Mouse (Mus musculus) retina, postnatal 1 day (tissue): ENCODE results near the gene Fam83b.
A peak's percentile ranks its signal among the peaks of the same experiment; 100 is the strongest.

ENCODE experiments used
- DNase-seq: peaks from one replicate; pipeline ENCODE4 v3.0.0-alpha.2; 2012

Fam83b gene

DNA sequence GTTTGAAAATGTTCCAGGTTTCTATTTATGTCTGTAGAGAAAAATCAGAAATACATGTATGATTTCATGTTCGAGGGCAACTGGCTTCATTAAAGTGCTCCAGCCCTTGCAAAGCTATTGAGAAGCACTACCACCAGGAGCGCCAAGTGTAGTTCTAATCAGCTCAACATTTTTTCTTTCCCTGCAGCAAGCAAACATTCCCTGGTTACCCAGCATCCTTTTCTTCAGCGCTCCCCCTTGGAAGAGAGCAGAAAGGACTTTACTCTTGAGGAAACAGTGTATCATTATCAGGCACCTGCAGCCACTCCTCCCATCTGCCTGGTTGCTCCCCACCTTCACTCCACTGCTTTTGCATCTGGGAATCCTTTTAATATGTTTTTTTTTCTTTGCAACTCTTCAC, 45.3 kb downstream of the Fam83b start:
- DNase-seq = no peak

DNA sequence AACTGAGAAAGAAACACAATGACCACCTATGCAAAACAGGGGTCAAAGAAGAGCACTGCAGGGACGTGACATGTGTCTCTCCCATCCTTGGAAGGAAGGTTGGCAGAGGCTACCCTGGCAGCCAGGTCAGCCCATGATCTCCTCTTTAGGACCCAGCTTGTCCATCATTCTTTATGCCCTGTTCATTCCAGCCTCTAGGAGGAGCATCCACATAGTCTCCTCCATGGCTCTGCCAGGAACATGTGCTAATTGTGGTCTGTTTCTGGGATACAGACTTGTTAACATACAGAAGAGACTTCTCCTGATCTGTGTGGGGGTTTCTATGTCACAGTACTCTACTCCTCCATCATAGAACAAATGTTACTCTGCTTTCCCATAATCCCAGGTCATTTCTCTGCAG, 48.3 kb downstream of the Fam83b start:
- DNase-seq = peak; percentile 2

DNA sequence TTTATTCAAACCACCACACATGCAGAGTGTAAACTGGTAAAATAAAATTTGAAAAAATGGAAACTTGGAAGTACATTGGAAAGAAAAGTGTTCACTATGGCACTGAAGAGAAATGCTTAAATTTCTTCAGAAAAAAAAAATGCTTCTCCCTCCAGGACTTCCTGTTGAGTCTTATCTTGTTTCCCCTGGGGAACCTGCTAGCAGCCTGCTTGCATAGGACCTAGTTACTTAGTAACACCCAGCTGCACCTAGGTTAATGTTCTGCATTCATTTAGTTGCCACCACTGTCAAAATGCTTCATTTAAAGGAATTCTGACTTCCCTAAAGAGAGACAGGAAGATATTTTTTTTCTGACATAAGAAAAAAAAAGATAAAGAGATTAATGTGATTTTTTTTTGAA, 61.3 kb downstream of the Fam83b start:
- no peak for DNase-seq

DNA sequence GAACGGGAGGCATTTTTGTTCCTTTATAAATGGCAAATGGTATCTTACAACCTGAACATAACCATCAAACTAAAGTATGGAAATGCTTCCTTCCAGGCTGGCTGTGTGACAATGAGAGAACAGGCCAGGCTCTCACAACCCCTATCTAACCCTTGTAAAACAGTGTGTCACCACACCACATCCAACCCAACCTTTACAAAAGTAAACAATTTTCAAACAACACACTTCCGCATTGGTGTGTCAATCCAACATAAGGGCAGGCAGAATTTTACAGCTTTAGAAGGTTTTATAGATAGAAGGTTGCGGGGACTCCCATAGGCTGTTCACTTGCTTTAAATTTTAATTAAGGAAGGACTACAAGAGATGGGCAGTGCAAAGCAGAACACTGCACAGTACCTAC, 77.2 kb downstream of the Fam83b start:
- no peak for DNase-seq

DNA sequence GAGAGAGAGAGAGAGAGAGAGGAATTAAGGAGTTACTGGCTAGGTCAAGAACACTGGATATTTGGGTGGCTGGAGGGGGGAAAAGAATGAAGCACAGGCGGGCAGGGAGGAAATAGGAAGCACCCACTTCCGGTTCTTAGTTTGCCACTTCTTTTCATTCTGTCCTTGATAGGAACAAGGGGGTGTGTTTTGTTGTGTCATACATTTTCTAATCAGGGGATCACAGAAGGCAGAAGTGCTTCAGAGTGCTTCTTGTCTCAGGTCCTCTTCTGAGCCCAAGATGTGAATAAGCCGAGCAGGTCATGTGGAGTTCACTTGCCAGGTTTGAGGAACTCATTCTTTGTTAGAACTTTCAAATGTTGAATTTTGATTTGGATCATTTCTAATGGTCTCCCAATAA, 86.8 kb downstream of the Fam83b start:
- DNase-seq = no peak

DNA sequence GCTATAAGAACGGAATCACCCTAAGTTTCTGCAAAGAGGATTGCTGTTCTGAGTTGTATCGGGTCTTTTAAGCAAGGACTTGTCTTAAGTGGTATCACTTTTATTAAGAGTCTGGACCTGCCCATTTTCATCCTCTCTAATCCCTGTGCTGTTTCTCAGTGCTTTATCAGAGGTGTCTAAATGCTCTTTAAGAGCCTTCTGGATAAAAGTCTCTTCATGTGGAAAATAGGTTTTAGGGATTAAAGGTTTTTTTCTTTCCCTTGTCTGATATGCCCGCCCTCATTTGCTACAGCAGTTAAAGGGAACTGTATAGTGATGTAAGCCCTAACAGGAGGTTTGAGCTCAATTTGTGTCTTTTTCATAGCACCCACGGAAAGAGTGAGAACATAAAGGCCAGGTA, 97.4 kb downstream of the Fam83b start:
- peak; percentile 66 for DNase-seq

DNA sequence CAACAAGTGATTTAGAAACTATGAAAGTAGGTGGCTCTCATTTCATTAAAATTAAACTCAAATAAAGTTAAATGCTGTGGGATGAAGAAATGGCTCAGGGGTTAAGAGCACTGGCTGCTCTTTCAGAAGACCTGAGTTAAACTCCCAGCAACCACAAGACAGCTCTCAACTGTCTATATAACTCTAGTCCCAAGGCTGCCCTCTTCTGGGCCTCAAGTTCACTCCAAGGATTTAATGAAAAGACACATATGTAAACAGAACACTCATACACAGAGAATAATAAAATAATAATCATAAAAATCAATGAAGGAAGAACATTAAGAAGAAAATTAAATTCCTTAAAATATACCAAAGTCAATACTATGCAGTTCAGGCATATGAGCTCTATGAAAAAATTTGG, 105.4 kb downstream of the Fam83b start:
- DNase-seq = no peak

DNA sequence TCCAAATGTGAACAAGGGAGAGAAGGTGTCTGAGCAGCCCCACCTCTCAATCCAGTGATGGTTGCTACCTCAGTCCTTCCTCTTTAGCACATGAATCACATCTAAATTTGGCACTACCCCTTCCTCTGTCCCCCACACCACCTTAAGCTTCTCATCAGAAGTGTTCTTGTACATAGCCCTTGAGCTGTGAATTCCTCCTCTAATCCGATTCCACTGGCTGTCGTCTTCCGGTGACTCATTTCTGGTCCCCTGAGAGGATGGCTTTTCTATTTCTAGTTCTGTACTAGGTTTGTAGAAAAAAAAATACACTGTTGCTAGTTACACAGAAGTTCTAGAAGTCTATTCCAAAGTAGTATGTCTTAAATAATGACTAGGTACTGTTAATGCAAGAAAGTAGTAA, 111.2 kb downstream of the Fam83b start:
- DNase-seq = no peak
